Mouse (Mus musculus): ENCODE data around the gene Gm6408.
"Not testable (repeated sequence)": the region's sequence is repeated elsewhere in the genome, so short reads cannot be mapped to it uniquely, and the experiment has no call there.

Gm6408 gene

GRCm38 (mm10) chr5:146481665-146482064, at the start of gene Gm6408:
Gene Gm6408, plus strand, starts transcription at chr5:146481965.
- not testable (repeated sequence) for DNase-seq (ENCODE audit: low spot score)

GRCm38 (mm10) chr5:146432476-146432875, 49.3 kb upstream of the Gm6408 start:
- DNase-seq (ENCODE audit: low spot score), result no peak

- DNase-seq (ENCODE audit: low spot score), result no peak
These were observed 46.4 kb upstream of the Gm6408 start for GRCm38 (mm10) chr5:146435316-146435715.

GRCm38 (mm10) chr5:146436796-146437195, 45.0 kb upstream of the Gm6408 start:
- no peak for DNase-seq (ENCODE audit: low spot score)

- no peak for DNase-seq (ENCODE audit: low spot score)
These were observed 42.5 kb upstream of the Gm6408 start for GRCm38 (mm10) chr5:146439152-146439781.

- no peak for DNase-seq (ENCODE audit: low spot score)
These were observed 41.5 kb upstream of the Gm6408 start for GRCm38 (mm10) chr5:146440273-146440672.

- no peak for DNase-seq (ENCODE audit: low spot score)
These were observed 39.0 kb upstream of the Gm6408 start for GRCm38 (mm10) chr5:146442767-146443166.

GRCm38 (mm10) chr5:146446633-146447032, 35.1 kb upstream of the Gm6408 start:
- no peak for DNase-seq (ENCODE audit: low spot score)

GRCm38 (mm10) chr5:146451592-146452254, 30.0 kb upstream of the Gm6408 start:
- DNase-seq (ENCODE audit: low spot score), result no peak

GRCm38 (mm10) chr5:146453556-146453955, 28.2 kb upstream of the Gm6408 start:
- DNase-seq (ENCODE audit: low spot score), result no peak

- DNase-seq (ENCODE audit: low spot score), result no peak
These were observed 20.2 kb upstream of the Gm6408 start for GRCm38 (mm10) chr5:146461612-146462011.

GRCm38 (mm10) chr5:146466663-146467062, 15.1 kb upstream of the Gm6408 start:
- no peak for DNase-seq (ENCODE audit: low spot score)

- DNase-seq (ENCODE audit: low spot score), result no peak
These were observed 13.5 kb upstream of the Gm6408 start for GRCm38 (mm10) chr5:146468311-146468710.

GRCm38 (mm10) chr5:146470821-146471220, 10.9 kb upstream of the Gm6408 start:
- no peak for DNase-seq (ENCODE audit: low spot score)

- DNase-seq (ENCODE audit: low spot score), result no peak
These were observed 10.5 kb upstream of the Gm6408 start for GRCm38 (mm10) chr5:146471311-146471710.

- no peak for DNase-seq (ENCODE audit: low spot score)
These were observed 9.9 kb upstream of the Gm6408 start for GRCm38 (mm10) chr5:146471821-146472220.

GRCm38 (mm10) chr5:146479564-146479963, 2.2 kb upstream of the Gm6408 start:
- not testable (repeated sequence) for DNase-seq (ENCODE audit: low spot score)

- not testable (repeated sequence) for DNase-seq (ENCODE audit: low spot score)
These were observed 7.2 kb downstream of the Gm6408 start for GRCm38 (mm10) chr5:146488959-146489358.

- not testable (repeated sequence) for DNase-seq (ENCODE audit: low spot score)
These were observed 9.3 kb downstream of the Gm6408 start, which contains the start of gene Gm6370 for GRCm38 (mm10) chr5:146491063-146491462. Gene Gm6370, plus strand, starts transcription at chr5:146491363.

- DNase-seq (ENCODE audit: low spot score), result not testable (repeated sequence)
These were observed 20.3 kb downstream of the Gm6408 start, which contains the start of gene 4930449I24Rik for GRCm38 (mm10) chr5:146502099-146502498. Gene 4930449I24Rik, plus strand, starts transcription at chr5:146502399.

GRCm38 (mm10) chr5:146513823-146514222, 32.1 kb downstream of the Gm6408 start, which contains the start of gene Gm3402:
Gene Gm3402, plus strand, starts transcription at chr5:146514123.
- not testable (repeated sequence) for DNase-seq (ENCODE audit: low spot score)

GRCm38 (mm10) chr5:146525501-146525900, 43.7 kb downstream of the Gm6408 start, which contains the start of gene Gm3404:
Gene Gm3404, plus strand, starts transcription at chr5:146525801.
- DNase-seq (ENCODE audit: low spot score), result not testable (repeated sequence)

Measured in ovary, postnatal 10 days (tissue).